Mouse (Mus musculus) liver, embryonic 14.5 days (tissue): ENCODE results near the gene Prm1. TPM values are rescaled to one million over a fixed set of nuclear protein-coding genes. Genes with fewer than 3 reads are reported as not detected.
A peak's percentile ranks its signal among the peaks of the same experiment; 100 is the strongest.

ENCODE experiments used
- ATAC-seq: fragments of 200-750 bp; cut with Nextera tagmentation; 2 replicates; pipeline ENCODE4 v1.8.0; 2017; ENCODE audit warnings: moderate number of reproducible peaks, mild to moderate bottlenecking, moderate library complexity; ENCODE audit not compliant: insufficient read depth
- DNase-seq, 3 experiments: peaks; one replicate each; pipeline ENCODE4 v3.0.0-alpha.2; 2012 to 2013; ENCODE audit warnings: low read depth in 3 of 3, low spot score in 3 of 3
- H3K27ac ChIP-seq: fragments of 300-500 bp; sonication (generic); 2 replicates; pipeline ENCODE4 v1.5.1; 2014; ENCODE audit warnings: moderate library complexity, mild to moderate bottlenecking, control low read depth, inconsistent platforms
- H3K27me3 ChIP-seq: fragments of 300-500 bp; sonication (generic); 2 replicates; pipeline ENCODE4 v1.6.1; 2014; ENCODE audit warnings: mild to moderate bottlenecking, low read length, moderate library complexity; ENCODE audit not compliant: control insufficient read depth, insufficient read depth
- H3K36me3 ChIP-seq: fragments of 300-500 bp; sonication (generic); replicated peaks from 2 replicates; pipeline ENCODE4 v1.6.1; 2014; ENCODE audit warnings: low read depth; ENCODE audit not compliant: control insufficient read depth, insufficient read depth
- H3K4me1 ChIP-seq, 2 experiments: fragments of 200-500 bp in 1 of 2; fragments of 300-500 bp in 1 of 2; sonication (generic) in 1 of 2; replicated peaks; 2 replicates each; pipeline ENCODE4 v1.6.1; 2012 to 2014; ENCODE audit warnings: antibody characterized with exemption in 1 of 2, inconsistent platforms in 1 of 2, low read length in 1 of 2; ENCODE audit not compliant: control insufficient read depth in 2 of 2, insufficient read depth in 2 of 2
- H3K4me2 ChIP-seq: fragments of 300-500 bp; sonication (generic); 2 replicates; pipeline ENCODE4 v1.6.1; 2014; ENCODE audit warnings: low read depth, mild to moderate bottlenecking, control low read depth, moderate library complexity
- H3K4me3 ChIP-seq, 2 experiments: fragments of 200-500 bp in 1 of 2; fragments of 300-500 bp in 1 of 2; sonication (generic) in 1 of 2; 2 replicates each; pipeline ENCODE4 v1.5.1; 2012 to 2014; ENCODE audit warnings: low read depth in 2 of 2, low read length in 2 of 2, mild to moderate bottlenecking in 2 of 2, control low read depth in 1 of 2, inconsistent platforms in 1 of 2, moderate library complexity in 1 of 2; ENCODE audit not compliant: insufficient read depth in 1 of 2
- H3K9ac ChIP-seq: fragments of 300-500 bp; sonication (generic); replicated peaks from 2 replicates; pipeline ENCODE4 v1.6.1; 2014; ENCODE audit warnings: mild to moderate bottlenecking, control low read depth, moderate library complexity
- H3K9me3 ChIP-seq: fragments of 300-500 bp; sonication (generic); 2 replicates; pipeline ENCODE4 v1.6.1; 2016; ENCODE audit warnings: low read length, mixed read lengths; ENCODE audit not compliant: control insufficient read depth
- CTCF ChIP-seq: IDR thresholded peaks from 2 replicates; pipeline ENCODE4 v1.5.1; 2016; ENCODE audit warnings: antibody characterized with exemption, low read depth, control low read depth
- EP300 ChIP-seq: IDR thresholded peaks from 2 replicates; pipeline ENCODE4 v1.6.1; 2016; ENCODE audit warnings: antibody characterized with exemption, low read depth
- WGBS: fragments of 180-500 bp; shearing (Covaris S2); extraction: QIAGEN DNeasy Blood & Tissue Kit; methylation state at CpG from one replicate; pipeline ENCODE4 v1.1.7; 2014; ENCODE audit not compliant: insufficient replicate concordance; 5-methylcytosine and 5-hydroxymethylcytosine counted together
- polyA plus RNA-seq, 2 experiments: library from polyadenylated mRNA; depleted of rRNA in 1 of 2; stranded (reverse) in 1 of 2; unstranded in 1 of 2; fragments of >200 nt; fragmentation: Nextera tagmentation in 1 of 2; extraction: Ambion mirVana in 1 of 2; gene quantifications; 2 replicates each; pipeline versions ENCODE4 v1.2.1 to v1.2.3; 2012 to 2014

Gene Prm1
- polyA plus RNA-seq, 2 experiments: not detected

- TF ChIP-seq CTCF (no peak), EP300 (no peak)
- H3K4me2 ChIP-seq: no peak overlapping the region
- no peak overlapping the region for H3K27ac ChIP-seq
- H3K36me3 ChIP-seq: no peaks in the 10 kb centered on the region
- H3K27me3 ChIP-seq: no peaks in the 10 kb centered on the region
- no peak overlapping the region for H3K4me3 ChIP-seq
- 32% methylated on average over 4 of the region's 4 CpGs for WGBS
- H3K4me1 ChIP-seq: peaks cover 0 to 14% of the 10 kb centered on the region in 2 experiments; a peak in 2 of 4 replicates
- no peaks in the 10 kb centered on the region for H3K9me3 ChIP-seq
- H3K9ac ChIP-seq: no peak overlapping the region
- DNase-seq (no peak), ATAC-seq (no peak)
Observed at GRCm38 (mm10) chr16:10770531-10771325, 34.9 kb downstream of the Prm1 start.

GRCm38 (mm10) chr16:10769661-10770060 lies 36.0 kb downstream of the Prm1 start:
- H3K27me3 ChIP-seq: no peaks in the 10 kb centered on the region
- TF ChIP-seq CTCF (no peak), EP300 (no peak)
- H3K9me3 ChIP-seq: no peaks in the 10 kb centered on the region
- ATAC-seq (no peak), DNase-seq (no peak)
- no peak overlapping the region for H3K4me3 ChIP-seq
- H3K27ac ChIP-seq: no peak overlapping the region
- no peaks in the 10 kb centered on the region for H3K36me3 ChIP-seq
- H3K4me2 ChIP-seq: no peak overlapping the region
- H3K4me1 ChIP-seq: peaks cover 0 to 13% of the 10 kb centered on the region in 2 experiments; a peak in 2 of 4 replicates
- WGBS: 25% methylated on average over 2 of the region's 2 CpGs
- H3K9ac ChIP-seq: no peak overlapping the region

- H3K4me3 ChIP-seq: no peak overlapping the region
- no peaks in the 10 kb centered on the region for H3K27me3 ChIP-seq
- 14% methylated on average over 9 of the region's 9 CpGs for WGBS
- no peaks in the 10 kb centered on the region for H3K36me3 ChIP-seq
- DNase-seq (no peak), ATAC-seq (no peak)
- no peak overlapping the region for H3K9ac ChIP-seq
- peaks cover 0 to 11% of the 10 kb centered on the region in 2 experiments; a peak in 2 of 4 replicates for H3K4me1 ChIP-seq
- no peak overlapping the region for H3K27ac ChIP-seq
- TF ChIP-seq CTCF (no peak), EP300 (no peak)
- H3K4me2 ChIP-seq: no peak overlapping the region
- no peaks in the 10 kb centered on the region for H3K9me3 ChIP-seq
Observed at GRCm38 (mm10) chr16:10768821-10769220, 36.8 kb downstream of the Prm1 start.

GRCm38 (mm10) chr16:10767158-10767557 lies 38.5 kb downstream of the Prm1 start:
- no peak overlapping the region for H3K4me2 ChIP-seq
- H3K27ac ChIP-seq: no peak overlapping the region
- H3K9ac ChIP-seq: no peak overlapping the region
- TF ChIP-seq EP300 (no peak), CTCF (peak; percentile 89)
- 23% methylated on average over 4 of the region's 4 CpGs for WGBS
- no peak overlapping the region for H3K4me3 ChIP-seq
- DNase-seq: peak; percentile 46 to 52 (median 49)
- no peaks in the 10 kb centered on the region for H3K27me3 ChIP-seq
- ATAC-seq: no peak
- H3K36me3 ChIP-seq: no peaks in the 10 kb centered on the region
- peaks cover 0 to 8% of the 10 kb centered on the region in 2 experiments; a peak in 2 of 4 replicates for H3K4me1 ChIP-seq
- H3K9me3 ChIP-seq: no peaks in the 10 kb centered on the region

- no peaks in the 10 kb centered on the region for H3K9me3 ChIP-seq
- no peak overlapping the region for H3K27ac ChIP-seq
- TF ChIP-seq CTCF (no peak), EP300 (no peak)
- WGBS: 25% methylated on average over 2 of the region's 2 CpGs
- H3K4me2 ChIP-seq: no peak overlapping the region
- H3K27me3 ChIP-seq: no peaks in the 10 kb centered on the region
- peaks cover 0 to 3% of the 10 kb centered on the region in 2 experiments; a peak in 2 of 4 replicates for H3K4me1 ChIP-seq
- ATAC-seq: no peak
- DNase-seq: no peak
- no peak overlapping the region for H3K9ac ChIP-seq
- H3K36me3 ChIP-seq: no peaks in the 10 kb centered on the region
- H3K4me3 ChIP-seq: no peak overlapping the region
Observed at GRCm38 (mm10) chr16:10764323-10764722, 41.3 kb downstream of the Prm1 start.
